Mouse (Mus musculus) kidney, postnatal 25 days (tissue): ENCODE results near the gene Cdh23.
A peak's percentile ranks its signal among the peaks of the same experiment; 100 is the strongest.

Experiments
- DNase-seq, 2 experiments: peaks; one replicate each; pipeline ENCODE4 v3.0.0; 2021; ENCODE audit warnings: mixed read lengths in 2 of 2

Gene Cdh23

DNA sequence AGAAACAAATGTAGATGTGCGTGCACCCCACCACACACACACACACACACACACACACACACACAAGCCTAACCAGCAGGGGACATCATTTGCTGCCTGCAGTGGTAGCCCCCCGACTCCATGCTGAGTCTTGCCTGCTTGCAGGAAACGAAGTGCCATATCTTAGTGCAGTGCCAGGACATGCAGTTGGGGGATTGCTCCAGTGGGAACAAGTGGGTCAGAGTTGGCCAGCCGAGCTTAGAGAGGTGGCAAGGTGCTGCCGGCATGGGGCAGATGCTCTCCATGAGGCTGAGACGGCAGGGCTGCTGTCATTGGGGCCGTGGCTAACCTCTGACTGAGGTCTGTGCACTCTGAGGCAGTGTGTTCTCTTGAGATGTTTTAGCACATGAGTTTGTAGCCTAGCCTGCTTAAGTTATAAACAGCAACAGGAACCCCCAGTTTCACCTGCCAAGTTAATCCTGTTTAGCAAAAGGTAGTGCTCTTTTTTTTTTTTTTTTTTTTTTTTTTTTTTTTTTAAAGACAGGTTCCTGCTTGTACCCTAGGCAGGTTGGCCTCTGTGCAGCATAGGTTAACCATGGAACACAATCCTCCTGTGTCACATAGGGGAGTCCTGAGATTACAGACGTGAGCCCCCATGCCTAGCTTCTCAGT is 416.9 kb downstream of the Cdh23 start:
- DNase-seq = no peak

- DNase-seq = no peak
Observed at GRCm38 (mm10) chr10:60278786-60279185, 417.5 kb downstream of the Cdh23 start.

GRCm38 (mm10) chr10:60278006-60278399 is 418.3 kb downstream of the Cdh23 start:
- no peak for DNase-seq

GRCm38 (mm10) chr10:60277207-60278005 is 418.9 kb downstream of the Cdh23 start, which contains the start of gene Psap:
Gene Psap, plus strand, starts transcription at chr10:60277627.
- DNase-seq = peak; percentile 92 to 96

- no peak for DNase-seq
Observed at GRCm38 (mm10) chr10:60273382-60273781, 422.9 kb downstream of the Cdh23 start.

- DNase-seq = no peak
Observed at GRCm38 (mm10) chr10:60272241-60272640, 424.0 kb downstream of the Cdh23 start.

GRCm38 (mm10) chr10:60271015-60271414 is 425.3 kb downstream of the Cdh23 start:
- DNase-seq = no peak

DNA sequence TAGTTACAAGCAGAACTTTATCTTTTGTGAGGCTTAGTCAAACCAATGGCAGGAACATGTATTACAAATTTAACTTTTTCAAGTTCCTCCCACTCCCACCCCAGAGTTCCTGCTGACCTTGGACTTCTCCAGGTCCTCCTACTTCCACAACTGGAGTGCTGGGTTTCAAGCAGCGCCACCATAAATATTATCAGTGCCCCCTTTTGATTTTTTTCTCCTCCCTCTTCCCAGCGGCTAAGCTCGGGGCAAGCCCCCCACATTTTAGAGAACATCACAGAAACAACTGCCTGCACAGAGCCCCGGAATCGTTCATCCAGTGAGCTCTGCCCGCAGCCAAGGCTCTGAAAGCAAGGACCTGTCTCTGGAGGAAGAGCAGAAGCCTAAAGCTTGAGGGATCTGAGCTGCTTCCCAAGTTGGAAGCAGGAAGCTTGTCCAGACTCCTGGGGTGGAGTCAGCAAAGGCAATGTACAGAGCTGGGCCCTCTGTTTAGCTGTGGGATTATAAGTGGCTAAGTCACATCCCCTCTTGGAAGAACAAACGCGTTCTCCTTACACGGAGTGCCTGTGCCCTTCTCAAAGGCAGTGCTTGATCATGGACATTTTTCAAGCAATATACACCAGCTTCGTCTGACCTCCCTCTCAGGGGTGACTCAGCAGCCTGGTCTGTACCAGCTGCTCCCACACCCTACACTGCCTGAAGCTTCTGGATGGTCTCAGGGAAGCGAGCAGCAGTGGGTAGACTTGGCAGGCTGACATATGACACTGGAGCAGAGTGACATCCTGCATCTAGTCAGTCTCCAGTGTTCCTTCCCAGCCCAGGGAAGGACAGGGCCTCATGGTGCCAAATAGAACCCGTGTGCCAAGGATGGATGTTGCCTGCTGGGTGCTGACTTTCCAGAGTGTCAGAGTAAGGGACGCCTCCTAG is 426.9 kb downstream of the Cdh23 start:
- no peak for DNase-seq

DNA sequence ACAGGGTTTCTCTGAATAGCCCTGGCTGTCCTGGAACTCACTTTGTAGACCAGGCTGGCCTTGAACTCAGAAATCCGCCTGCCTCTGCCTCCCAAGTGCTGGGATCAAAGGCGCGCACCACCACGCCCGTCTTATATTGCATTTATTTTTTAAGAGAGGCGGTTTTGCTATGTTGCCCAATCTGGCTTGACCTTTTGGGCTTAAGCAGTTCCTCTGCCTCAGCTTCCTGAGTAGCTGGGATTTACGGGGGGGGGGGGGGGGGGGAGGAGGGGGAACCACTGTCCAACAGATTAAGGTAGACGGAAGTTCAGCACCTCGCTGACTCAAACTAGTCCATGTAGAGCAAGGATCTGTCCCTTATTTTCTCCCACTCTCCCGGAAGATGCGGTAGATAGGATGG is 427.6 kb downstream of the Cdh23 start:
- no peak for DNase-seq

DNA sequence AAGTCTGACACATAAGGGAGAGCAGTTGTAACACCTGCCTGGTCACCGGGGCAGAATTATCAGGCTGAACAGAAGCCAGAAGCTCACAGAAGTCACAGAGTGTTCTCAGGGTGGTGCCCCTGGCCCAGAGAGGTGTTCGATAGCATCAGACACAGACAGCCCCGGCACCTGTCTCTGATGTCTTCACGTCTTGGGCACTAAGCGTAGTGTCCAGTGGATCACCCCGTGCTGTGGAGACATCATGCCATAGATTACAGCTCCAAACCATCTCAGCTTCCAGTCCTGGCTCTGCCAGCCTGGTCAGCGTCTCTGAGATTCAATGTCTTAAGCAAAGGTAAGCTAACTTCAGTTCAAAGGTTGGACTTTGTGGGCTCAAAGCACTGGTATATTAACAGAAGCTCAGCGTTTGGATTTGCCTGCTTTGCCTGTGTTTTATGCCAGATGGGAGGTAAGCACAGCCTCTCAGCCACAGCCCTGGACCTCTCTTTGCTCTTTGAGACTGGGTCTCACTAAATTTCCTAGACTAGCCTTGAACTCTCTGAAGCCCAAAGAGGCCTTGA is 429.4 kb downstream of the Cdh23 start:
- DNase-seq = no peak

GRCm38 (mm10) chr10:60265252-60265651 is 431.0 kb downstream of the Cdh23 start:
- peak in 1 of 2 experiments; percentile 58 for DNase-seq

- DNase-seq = no peak
Observed at GRCm38 (mm10) chr10:60263351-60263750, 432.9 kb downstream of the Cdh23 start.

DNA sequence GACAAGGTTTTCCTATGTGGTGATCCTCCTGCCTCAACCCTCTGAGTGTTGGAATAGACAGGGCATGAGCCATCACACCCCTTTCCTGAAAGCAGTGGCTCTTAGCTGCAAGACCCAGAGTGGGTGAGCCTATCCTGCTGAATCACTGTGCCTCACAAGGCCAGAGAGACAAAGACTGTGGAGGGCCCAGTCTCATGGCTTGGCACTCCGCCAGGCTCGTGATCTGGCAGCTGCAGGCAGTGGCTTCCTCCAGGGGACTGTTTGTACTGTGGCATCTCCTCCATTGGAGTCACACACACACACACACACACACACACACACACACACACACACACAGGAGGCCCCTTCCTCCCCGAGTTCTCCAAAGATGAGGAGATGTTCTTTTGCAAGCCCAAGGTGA is 433.9 kb downstream of the Cdh23 start:
- peak; percentile 94 to 96 for DNase-seq

DNA sequence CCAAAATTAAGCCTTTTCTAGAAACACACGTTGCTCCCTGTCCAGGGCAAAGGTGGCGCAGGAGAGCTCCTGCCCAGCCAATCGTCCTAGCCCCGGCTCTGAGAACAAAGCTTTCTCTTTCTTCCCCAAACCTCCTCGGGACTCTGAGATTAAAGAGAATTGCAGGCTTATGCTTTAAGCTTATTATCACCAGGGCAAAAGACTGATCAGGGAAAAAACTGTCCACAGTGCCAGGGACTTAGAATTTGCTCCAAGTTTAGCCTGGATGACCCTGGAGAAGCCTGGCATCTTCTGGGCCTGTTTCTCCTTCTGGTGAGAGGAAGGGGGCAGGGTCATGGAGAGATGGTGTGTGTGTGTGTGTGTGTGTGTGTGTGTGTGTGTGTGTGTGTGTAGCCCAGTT is 434.8 kb downstream of the Cdh23 start:
- DNase-seq = no peak

GRCm38 (mm10) chr10:60260557-60261294 is 435.6 kb downstream of the Cdh23 start:
- DNase-seq = no peak

- no peak for DNase-seq
Observed at GRCm38 (mm10) chr10:60257261-60257825, 438.9 kb downstream of the Cdh23 start.

- DNase-seq = no peak
Observed at GRCm38 (mm10) chr10:60256088-60256487, 440.2 kb downstream of the Cdh23 start.
